Mouse (Mus musculus): ENCODE results near the gene Lipe. TPM values are rescaled to one million over a fixed set of nuclear protein-coding genes. Genes with fewer than 3 reads are reported as not detected.
"Not testable (repeated sequence)": the region's sequence is repeated elsewhere in the genome, so short reads cannot be mapped to it uniquely, and the experiment has no call there.

The Lipe gene
- polyA plus RNA-seq, 1 experiment from 2014 or later: 4.9 TPM

- 89% methylated on average over 7 of the region's 7 CpGs for WGBS
- H3K9ac ChIP-seq (ENCODE audit: low read depth, low read length): no peak overlapping the region
- no peaks in the 10 kb centered on the region for H3K36me3 ChIP-seq (ENCODE audit: control insufficient read depth, insufficient read depth, low read length)
- ATAC-seq (ENCODE audit: low read depth): no peak
- no peaks in the 10 kb centered on the region for H3K4me1 ChIP-seq (ENCODE audit: control insufficient read depth, insufficient read depth, low read length)
- no peak overlapping the region for H3K4me3 ChIP-seq (ENCODE audit: low read depth, low read length)
- H3K9me3 ChIP-seq (ENCODE audit: control insufficient read depth, low read length): no peaks in the 10 kb centered on the region
- H3K27me3 ChIP-seq (replicated peaks; ENCODE audit: control insufficient read depth, insufficient read depth, low read length): no peaks in the 10 kb centered on the region
- no peak for DNase-seq (ENCODE audit: low spot score)
- no peak overlapping the region for H3K4me2 ChIP-seq (ENCODE audit: low read depth, low read length)
- H3K27ac ChIP-seq (replicated peaks; ENCODE audit: low read depth, low read length): no peak overlapping the region
Observed at GRCm38 (mm10) chr7:25406468-25406867, 8.0 kb upstream of the Lipe start.

DNA sequence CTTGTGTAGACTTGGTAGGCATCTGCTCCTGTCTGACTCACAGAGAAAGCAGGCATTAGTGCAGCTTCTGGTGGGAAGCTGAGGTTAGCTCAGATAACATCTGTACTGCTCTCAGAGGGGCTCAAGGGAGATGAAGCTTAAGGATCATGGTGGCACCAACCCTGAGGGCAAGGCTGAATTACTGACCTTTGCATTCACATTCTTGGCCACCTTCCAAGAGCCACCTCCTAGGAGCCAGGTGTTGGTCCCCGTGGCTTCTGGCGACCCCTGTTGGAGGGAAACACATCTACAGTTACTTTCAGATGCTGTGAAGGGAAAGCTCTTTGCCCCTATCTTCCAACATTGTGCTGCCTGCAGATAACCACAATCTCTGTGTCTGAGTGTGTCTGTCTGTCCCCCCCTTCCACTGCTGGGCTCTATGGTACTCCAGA lies 4.2 kb upstream of the Lipe start:
- WGBS: 0% methylated on average over 2 of the region's 2 CpGs
- H3K4me2 ChIP-seq (ENCODE audit: low read depth, low read length): no peak overlapping the region
- no peaks in the 10 kb centered on the region for H3K9me3 ChIP-seq (ENCODE audit: control insufficient read depth, low read length)
- peak; percentile 69 for DNase-seq (ENCODE audit: low spot score)
- H3K9ac ChIP-seq (ENCODE audit: low read depth, low read length): no peak overlapping the region
- peak; percentile 18; the same call in 1 of the 2 replicates for ATAC-seq (ENCODE audit: low read depth)
- no peaks in the 10 kb centered on the region for H3K27me3 ChIP-seq (replicated peaks; ENCODE audit: control insufficient read depth, insufficient read depth, low read length)
- no peaks in the 10 kb centered on the region for H3K36me3 ChIP-seq (ENCODE audit: control insufficient read depth, insufficient read depth, low read length)
- no peak overlapping the region for H3K4me3 ChIP-seq (ENCODE audit: low read depth, low read length)
- no peaks in the 10 kb centered on the region for H3K4me1 ChIP-seq (ENCODE audit: control insufficient read depth, insufficient read depth, low read length)
- H3K27ac ChIP-seq (replicated peaks; ENCODE audit: low read depth, low read length): 0 out of 2 replicates have a peak overlapping the region, but pooled peaks have one; percentile 1

DNA sequence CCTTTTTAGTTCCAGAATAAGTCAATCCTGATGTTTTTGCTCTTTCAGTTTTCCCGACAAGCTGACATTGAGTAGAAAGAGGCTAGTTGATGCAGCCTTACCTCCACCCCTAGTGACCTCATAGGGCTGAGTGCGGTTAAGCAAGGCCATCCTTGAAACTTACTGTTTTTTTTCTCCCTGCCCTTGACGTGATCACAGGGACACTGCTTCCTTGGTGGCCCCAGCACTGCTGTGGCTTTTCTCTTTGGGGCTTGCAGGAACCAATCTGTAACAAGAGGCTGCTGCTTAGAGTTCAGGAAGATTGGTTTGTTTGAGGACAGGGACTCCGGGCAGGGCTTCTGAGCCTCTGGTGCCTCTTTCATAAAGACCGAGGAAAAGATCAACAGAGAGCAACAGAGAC lies 3.5 kb upstream of the Lipe start:
- Histone ChIP-seq H3K4me3 (ENCODE audit: low read depth, low read length) (no peak overlapping the region), H3K4me2 (ENCODE audit: low read depth, low read length) (no peak overlapping the region), H3K36me3 (ENCODE audit: control insufficient read depth, insufficient read depth, low read length) (no peaks in the 10 kb centered on the region), H3K4me1 (ENCODE audit: control insufficient read depth, insufficient read depth, low read length) (no peaks in the 10 kb centered on the region), H3K27ac (replicated peaks; ENCODE audit: low read depth, low read length) (0 out of 2 replicates have a peak overlapping the region, but pooled peaks have one; percentile 1), H3K9ac (ENCODE audit: low read depth, low read length) (no peak overlapping the region), H3K27me3 (replicated peaks; ENCODE audit: control insufficient read depth, insufficient read depth, low read length) (no peaks in the 10 kb centered on the region), H3K9me3 (ENCODE audit: control insufficient read depth, low read length) (no peaks in the 10 kb centered on the region)
- 17% methylated on average over 5 of the region's 5 CpGs for WGBS
- ATAC-seq (ENCODE audit: low read depth) (no peak), DNase-seq (ENCODE audit: low spot score) (no peak)

DNA sequence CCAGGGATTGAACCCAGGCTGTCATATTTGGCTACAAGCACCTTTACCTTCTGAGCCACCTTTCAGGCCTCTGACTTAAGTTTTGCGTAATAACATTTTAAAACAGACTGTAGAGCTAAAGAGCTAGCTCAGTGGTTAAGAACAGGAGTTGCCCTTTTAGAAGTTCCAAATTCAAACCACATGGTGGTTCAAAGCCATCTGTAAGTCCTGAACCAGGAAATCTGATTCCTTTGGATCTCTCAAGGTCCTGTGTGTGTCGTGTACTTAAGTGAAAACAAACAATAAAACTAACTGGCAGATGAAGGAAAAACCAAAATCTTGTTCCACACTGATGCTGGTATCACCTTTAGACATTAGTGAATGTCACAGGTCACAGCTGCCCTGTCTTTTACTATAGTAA lies 3.0 kb upstream of the Lipe start:
- Histone ChIP-seq H3K9me3 (ENCODE audit: control insufficient read depth, low read length) (no peaks in the 10 kb centered on the region), H3K27ac (replicated peaks; ENCODE audit: low read depth, low read length) (0 out of 2 replicates have a peak overlapping the region, but pooled peaks have one; percentile 1), H3K9ac (ENCODE audit: low read depth, low read length) (no peak overlapping the region), H3K4me2 (ENCODE audit: low read depth, low read length) (no peak overlapping the region), H3K36me3 (ENCODE audit: control insufficient read depth, insufficient read depth, low read length) (no peaks in the 10 kb centered on the region), H3K27me3 (replicated peaks; ENCODE audit: control insufficient read depth, insufficient read depth, low read length) (no peaks in the 10 kb centered on the region), H3K4me1 (ENCODE audit: control insufficient read depth, insufficient read depth, low read length) (no peaks in the 10 kb centered on the region), H3K4me3 (ENCODE audit: low read depth, low read length) (no peak overlapping the region)
- ATAC-seq (ENCODE audit: low read depth) (no peak), DNase-seq (ENCODE audit: low spot score) (no peak)
- WGBS: 17% methylated on average over 2 of the region's 2 CpGs

DNA sequence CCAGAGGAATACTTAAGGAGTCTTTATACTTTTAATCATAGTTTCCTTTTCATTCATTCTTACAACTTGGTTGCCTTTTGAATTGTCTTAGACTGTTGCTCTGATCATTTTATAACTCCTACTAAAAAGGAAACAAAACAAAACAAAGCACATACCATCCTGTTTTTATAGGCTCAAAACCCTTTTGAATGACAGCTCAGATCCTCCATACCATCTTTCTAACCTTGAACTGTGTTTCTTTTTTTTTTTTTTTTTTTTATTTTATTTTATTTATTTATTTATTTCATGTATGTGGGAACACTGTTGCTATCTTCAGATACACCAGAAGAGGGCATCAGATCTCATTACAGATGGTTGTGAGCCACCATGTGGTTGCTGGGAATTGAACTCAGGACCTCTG lies 518 bp upstream of the Lipe start:
- not testable (repeated sequence) for ATAC-seq (ENCODE audit: low read depth); DNase-seq (ENCODE audit: low spot score); H3K27me3 ChIP-seq (replicated peaks; ENCODE audit: control insufficient read depth, insufficient read depth, low read length); H3K4me2 ChIP-seq (ENCODE audit: low read depth, low read length); H3K4me1 ChIP-seq (ENCODE audit: control insufficient read depth, insufficient read depth, low read length); H3K36me3 ChIP-seq (ENCODE audit: control insufficient read depth, insufficient read depth, low read length); H3K27ac ChIP-seq (replicated peaks; ENCODE audit: low read depth, low read length); H3K4me3 ChIP-seq (ENCODE audit: low read depth, low read length); H3K9ac ChIP-seq (ENCODE audit: low read depth, low read length); H3K9me3 ChIP-seq (ENCODE audit: control insufficient read depth, low read length)

DNA sequence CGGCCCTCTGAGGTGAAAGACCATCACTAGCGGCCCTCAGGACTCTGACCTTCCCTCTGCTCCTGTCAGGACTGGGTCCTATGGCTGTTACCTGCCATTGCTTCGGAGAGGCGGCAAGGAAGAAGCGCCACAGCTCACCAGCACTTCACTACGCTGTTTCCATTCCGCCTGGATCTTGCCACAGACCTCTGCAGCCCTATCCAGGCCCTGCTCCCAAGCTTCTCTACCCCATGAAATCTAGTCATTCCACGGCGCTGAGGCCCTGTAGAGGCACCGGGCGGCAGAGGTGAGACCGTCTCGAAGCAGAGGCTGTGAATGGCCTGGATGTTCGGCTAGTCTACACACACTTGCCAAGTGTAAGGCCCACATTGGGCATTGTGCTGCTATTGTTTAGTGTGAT lies 1.9 kb downstream of the Lipe start:
- Histone ChIP-seq H3K9me3 (ENCODE audit: control insufficient read depth, low read length) (no peaks in the 10 kb centered on the region), H3K27me3 (replicated peaks; ENCODE audit: control insufficient read depth, insufficient read depth, low read length) (no peaks in the 10 kb centered on the region), H3K27ac (replicated peaks; ENCODE audit: low read depth, low read length) (no peak overlapping the region), H3K36me3 (ENCODE audit: control insufficient read depth, insufficient read depth, low read length) (no peaks in the 10 kb centered on the region), H3K4me1 (ENCODE audit: control insufficient read depth, insufficient read depth, low read length) (peaks cover 13% of the 10 kb centered on the region), H3K4me3 (ENCODE audit: low read depth, low read length) (no peak overlapping the region), H3K9ac (ENCODE audit: low read depth, low read length) (no peak overlapping the region), H3K4me2 (ENCODE audit: low read depth, low read length) (no peak overlapping the region)
- 90% methylated on average over 14 of the region's 14 CpGs for WGBS
- ATAC-seq (ENCODE audit: low read depth) (no peak), DNase-seq (ENCODE audit: low spot score) (no peak)

GRCm38 (mm10) chr7:25395558-25396521 lies 2.7 kb downstream of the Lipe start:
- Histone ChIP-seq H3K4me3 (ENCODE audit: low read depth, low read length) (peak overlapping the region; percentile 68), H3K9ac (ENCODE audit: low read depth, low read length) (peak overlapping the region; percentile 66), H3K27me3 (replicated peaks; ENCODE audit: control insufficient read depth, insufficient read depth, low read length) (no peaks in the 10 kb centered on the region), H3K4me2 (ENCODE audit: low read depth, low read length) (peak overlapping the region; percentile 71), H3K36me3 (ENCODE audit: control insufficient read depth, insufficient read depth, low read length) (no peaks in the 10 kb centered on the region), H3K27ac (replicated peaks; ENCODE audit: low read depth, low read length) (no peak overlapping the region), H3K9me3 (ENCODE audit: control insufficient read depth, low read length) (no peaks in the 10 kb centered on the region), H3K4me1 (ENCODE audit: control insufficient read depth, insufficient read depth, low read length) (peaks cover 13% of the 10 kb centered on the region)
- WGBS: 7% methylated on average over 51 of the region's 52 CpGs
- peak; percentile 98 for DNase-seq (ENCODE audit: low spot score)
- ATAC-seq (ENCODE audit: low read depth): peak; percentile 98

GRCm38 (mm10) chr7:25395186-25395557 lies 3.3 kb downstream of the Lipe start:
- WGBS: 0% methylated on average over 22 of the region's 22 CpGs
- Histone ChIP-seq H3K4me3 (ENCODE audit: low read depth, low read length) (peak overlapping the region; percentile 68), H3K27ac (replicated peaks; ENCODE audit: low read depth, low read length) (peak overlapping the region; percentile 16; the same call in 1 of the 2 replicates), H3K9me3 (ENCODE audit: control insufficient read depth, low read length) (no peaks in the 10 kb centered on the region), H3K4me2 (ENCODE audit: low read depth, low read length) (peak overlapping the region; percentile 71), H3K4me1 (ENCODE audit: control insufficient read depth, insufficient read depth, low read length) (peaks cover 17% of the 10 kb centered on the region), H3K9ac (ENCODE audit: low read depth, low read length) (peak overlapping the region; percentile 66), H3K27me3 (replicated peaks; ENCODE audit: control insufficient read depth, insufficient read depth, low read length) (no peaks in the 10 kb centered on the region), H3K36me3 (ENCODE audit: control insufficient read depth, insufficient read depth, low read length) (no peaks in the 10 kb centered on the region)
- ATAC-seq (ENCODE audit: low read depth) (peak; percentile 42), DNase-seq (ENCODE audit: low spot score) (no peak)
